Mouse (Mus musculus): ENCODE results near the gene Gbp6.
"Not testable (repeated sequence)": the region's sequence is repeated elsewhere in the genome, so short reads cannot be mapped to it uniquely, and the experiment has no call there.

DNA sequence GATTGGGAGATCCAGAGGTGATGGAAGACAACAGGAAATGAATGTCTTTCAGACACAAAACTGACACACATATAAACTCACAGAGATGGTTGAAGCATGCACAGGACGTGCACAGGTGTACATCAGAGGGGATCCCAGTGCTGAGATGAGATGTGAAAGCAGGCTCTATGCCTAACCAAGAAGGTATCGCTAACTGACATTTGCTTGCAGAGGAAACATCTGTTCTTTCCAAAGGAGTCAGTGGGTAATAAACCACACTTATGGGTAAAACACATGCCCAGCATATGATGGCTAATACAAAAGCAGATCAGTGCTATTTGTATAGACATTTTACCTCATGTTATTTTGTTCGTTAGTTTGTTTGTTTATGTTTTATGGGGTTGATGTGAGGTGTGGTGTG is 32.8 kb downstream of the Gbp6 start:
- TF ChIP-seq CTCF (IDR thresholded peaks at IDR 0.05; ENCODE audit: borderline replicate concordance, insufficient read depth, low read length); POLR2A (IDR thresholded peaks at IDR 0.05; ENCODE audit: low read depth, low read length): not testable (repeated sequence)

Measured in embryonic fibroblast, embryonic 13.5 days (primary cell).